Mouse (Mus musculus) CH12.LX (cell line): Measurements from ENCODE around the gene Slc15a5.

Experiments
- CHD1 ChIP-seq: IDR thresholded peaks from 2 replicates; pipeline ENCODE4 v1.6.1; 2012; ENCODE audit warnings: low read depth, low read length, improper control_type of control experiment, inconsistent platforms
- CTCF ChIP-seq, 2 experiments: IDR thresholded peaks in 1 of 2; conservative IDR thresholded peaks in 1 of 2; 2 replicates each; pipeline ENCODE4 v1.5.1; 2011 to 2012; ENCODE audit warnings: low read depth in 2 of 2, low read length in 2 of 2, improper control_type of control experiment in 1 of 2, inconsistent platforms in 1 of 2, mild to moderate bottlenecking in 1 of 2, moderate library complexity in 1 of 2
- E2F4 ChIP-seq: IDR thresholded peaks from 2 replicates; pipeline ENCODE4 v1.6.1; 2011; ENCODE audit warnings: low read depth, low read length, improper control_type of control experiment; ENCODE audit not compliant: insufficient replicate concordance
- KAT2A ChIP-seq: IDR thresholded peaks from 2 replicates; pipeline ENCODE4 v1.6.1; 2012; ENCODE audit warnings: low read length, improper control_type of control experiment, inconsistent platforms; ENCODE audit not compliant: insufficient replicate concordance
- NRF1 ChIP-seq: IDR thresholded peaks from 2 replicates; pipeline ENCODE4 v1.6.1; 2014; ENCODE audit warnings: low read depth, mild to moderate bottlenecking, inconsistent platforms, low read length, improper control_type of control experiment, moderate library complexity
- POLR2A ChIP-seq: IDR thresholded peaks from 2 replicates; pipeline ENCODE4 v1.6.1; 2011; ENCODE audit warnings: low read depth, mild to moderate bottlenecking, improper control_type of control experiment, low read length
- RCOR1 ChIP-seq: conservative IDR thresholded peaks from 2 replicates; pipeline ENCODE4 v1.6.1; 2012; ENCODE audit warnings: low read depth, mild to moderate bottlenecking, inconsistent platforms, low read length, improper control_type of control experiment
- USF2 ChIP-seq: conservative IDR thresholded peaks from 2 replicates; pipeline ENCODE4 v1.6.1; 2011; ENCODE audit warnings: low read depth, low read length, improper control_type of control experiment

GRCm38 (mm10) chr6:138092432-138092831, 12.7 kb upstream of the Slc15a5 start:
- TF ChIP-seq POLR2A (no peak), USF2 (no peak), KAT2A (no peak), E2F4 (no peak), CTCF (conservative IDR thresholded peaks at IDR 0.05 in 1 of 2, IDR thresholded peaks at IDR 0.05 in 1 of 2; ENCODE audit: low read depth in 2 of 2, low read length in 2 of 2) (no peak), RCOR1 (no peak), CHD1 (no peak), NRF1 (no peak)
